Mouse (Mus musculus): ENCODE results near the gene Cela3b. TPM values are rescaled to one million over a fixed set of nuclear protein-coding genes. Genes with fewer than 3 reads are reported as not detected.
A peak's percentile ranks its signal among the peaks of the same experiment; 100 is the strongest.

The Cela3b gene
- polyA plus RNA-seq, 1 experiment from 2014 or later: not detected

DNA sequence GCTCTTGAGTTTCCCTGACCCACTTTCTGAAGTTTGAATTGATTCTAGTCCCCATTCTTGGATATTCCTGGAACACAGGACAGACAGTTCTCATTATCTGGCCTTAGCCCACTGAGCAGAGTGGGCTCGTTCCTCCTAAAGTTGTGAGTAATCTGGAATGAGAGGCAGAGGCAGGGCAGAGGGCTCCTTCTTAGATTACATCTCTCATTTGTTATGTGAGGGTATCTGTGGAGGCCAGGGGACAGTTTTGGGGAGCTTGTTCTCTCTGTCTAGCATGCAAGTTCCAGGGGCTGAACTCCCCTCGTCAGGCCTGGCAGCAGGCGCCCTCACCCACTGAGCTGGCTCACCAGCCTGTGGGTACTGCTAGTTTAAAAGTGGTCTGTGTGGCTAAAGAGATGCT, 51.3 kb downstream of the Cela3b start:
- WGBS: 87% methylated on average over 3 of the region's 3 CpGs
- Histone ChIP-seq H3K36me3 (no peaks in the 10 kb centered on the region), H3K27ac (no peak overlapping the region), H3K4me1 (replicated peaks) (no peaks in the 10 kb centered on the region), H3K27me3 (no peaks in the 10 kb centered on the region), H3K4me2 (replicated peaks) (no peak overlapping the region), H3K9me3 (no peaks in the 10 kb centered on the region), H3K4me3 (replicated peaks) (no peak overlapping the region), H3K9ac (replicated peaks) (no peak overlapping the region)
- no peak for ATAC-seq

DNA sequence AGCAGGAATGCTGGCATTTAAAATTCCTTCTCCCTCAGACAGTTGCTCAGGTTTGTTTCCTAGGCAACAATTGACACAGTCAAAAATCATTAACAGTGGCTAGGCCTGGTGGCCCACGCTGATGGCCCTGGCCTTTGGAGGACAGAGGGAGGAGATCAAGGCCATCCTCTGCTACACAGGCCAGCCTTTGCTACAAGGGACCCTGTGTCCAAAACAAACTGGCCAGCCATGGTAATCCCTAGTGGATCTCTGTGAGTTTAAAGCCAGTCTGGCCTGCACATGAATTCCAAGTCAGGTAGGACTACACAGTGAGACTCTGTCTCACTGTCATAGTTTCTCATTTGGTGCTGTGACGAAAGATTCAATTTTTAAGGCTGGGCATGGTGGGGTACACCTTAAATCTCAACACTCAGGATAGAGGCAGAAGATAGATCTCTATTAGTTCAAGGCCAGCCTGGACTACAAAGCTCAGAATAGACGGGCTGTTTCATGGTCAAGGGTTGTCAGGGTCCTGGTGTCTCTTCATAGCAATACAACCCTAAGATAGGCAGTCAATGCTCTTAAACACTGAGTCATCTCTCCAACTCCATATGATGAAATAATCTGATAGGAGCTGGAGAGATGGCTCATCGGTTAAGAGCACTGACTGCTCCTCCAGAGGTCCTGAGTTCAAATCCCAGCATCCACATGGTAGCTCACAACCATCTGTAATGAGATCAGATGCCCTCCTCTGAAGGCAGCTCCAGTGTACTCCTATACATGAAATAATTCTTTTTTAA, 52.6 kb downstream of the Cela3b start:
- Histone ChIP-seq H3K4me2 (replicated peaks) (no peak overlapping the region), H3K4me1 (replicated peaks) (no peaks in the 10 kb centered on the region), H3K27ac (no peak overlapping the region), H3K9ac (replicated peaks) (no peak overlapping the region), H3K9me3 (no peaks in the 10 kb centered on the region), H3K27me3 (no peaks in the 10 kb centered on the region), H3K4me3 (replicated peaks) (no peak overlapping the region), H3K36me3 (no peaks in the 10 kb centered on the region)
- ATAC-seq: no peak
- WGBS: 80% methylated on average over 4 of the region's 4 CpGs

DNA sequence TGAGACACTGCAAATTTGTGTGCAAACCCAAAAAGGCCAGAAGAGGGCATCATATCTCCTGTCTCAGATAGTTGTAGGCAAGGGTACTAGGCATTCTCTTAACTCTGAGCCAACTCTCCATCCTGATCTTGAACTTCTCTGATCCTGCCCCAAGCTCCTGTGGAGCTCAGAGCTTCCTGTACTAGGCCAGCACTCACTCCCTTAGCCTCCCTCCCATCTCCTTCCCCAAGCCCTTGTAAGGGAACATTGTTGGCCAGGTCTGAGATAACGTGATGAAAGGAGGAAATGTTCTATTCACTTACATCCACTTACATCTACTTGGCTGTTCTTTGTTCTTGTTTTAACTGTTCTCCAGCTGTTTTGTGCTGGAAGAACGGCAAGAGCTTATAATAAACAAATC, 53.6 kb downstream of the Cela3b start:
- H3K9ac ChIP-seq (replicated peaks): no peak overlapping the region
- WGBS: 76% methylated on average over 2 of the region's 2 CpGs
- H3K36me3 ChIP-seq: no peaks in the 10 kb centered on the region
- H3K27ac ChIP-seq: no peak overlapping the region
- no peak for ATAC-seq
- no peaks in the 10 kb centered on the region for H3K9me3 ChIP-seq
- H3K4me3 ChIP-seq (replicated peaks): no peak overlapping the region
- H3K4me1 ChIP-seq (replicated peaks): no peaks in the 10 kb centered on the region
- H3K27me3 ChIP-seq: no peaks in the 10 kb centered on the region
- H3K4me2 ChIP-seq (replicated peaks): no peak overlapping the region

DNA sequence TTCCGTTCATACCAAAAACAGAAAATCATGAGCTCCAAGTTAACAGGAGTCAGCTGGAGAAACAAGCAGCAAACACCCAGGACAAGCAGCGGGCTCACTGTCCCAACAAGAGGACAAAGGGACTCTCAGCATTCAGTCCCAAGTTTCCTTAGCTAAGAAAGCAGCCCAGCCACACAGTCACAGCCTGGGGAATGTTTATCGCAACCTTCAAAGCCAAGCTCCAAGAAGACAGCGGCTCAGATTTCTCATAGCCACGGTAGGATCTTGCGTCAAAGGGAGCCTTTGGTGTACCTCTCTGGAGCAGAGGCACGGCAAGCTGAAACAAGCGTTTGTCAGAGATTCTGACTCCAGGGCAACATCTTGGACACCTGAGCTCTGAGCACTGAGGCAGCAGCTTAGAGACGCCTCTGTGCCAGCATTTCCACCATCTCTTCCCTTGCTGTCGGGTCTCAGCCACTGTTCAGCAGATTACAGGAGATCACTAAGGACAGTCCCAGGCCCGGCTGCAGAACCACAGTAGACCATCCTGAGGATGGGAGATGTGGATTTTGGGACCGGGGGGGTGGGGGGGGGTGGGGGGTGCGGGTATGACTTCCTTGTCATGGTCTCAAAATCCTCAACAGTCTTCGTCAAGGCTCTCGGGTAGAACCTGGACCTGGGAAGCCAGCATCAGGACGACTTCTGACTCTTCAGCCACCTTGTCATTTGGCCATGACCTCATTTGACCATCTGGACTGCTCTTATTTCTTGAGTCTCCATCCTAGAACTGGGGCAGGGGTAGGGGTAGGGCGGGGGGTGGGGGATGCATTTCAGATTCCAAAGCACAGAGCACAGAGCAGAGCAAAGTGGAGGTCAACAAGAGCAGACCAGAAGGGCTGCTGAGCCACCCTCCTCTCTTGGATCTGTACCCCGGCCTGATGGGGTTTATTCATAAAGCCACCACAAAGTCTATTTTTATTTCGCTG, 54.7 kb downstream of the Cela3b start:
- Histone ChIP-seq H3K27ac (peak overlapping the region; percentile 47; the same call in 1 of the 2 replicates), H3K4me2 (replicated peaks) (no peak overlapping the region)

DNA sequence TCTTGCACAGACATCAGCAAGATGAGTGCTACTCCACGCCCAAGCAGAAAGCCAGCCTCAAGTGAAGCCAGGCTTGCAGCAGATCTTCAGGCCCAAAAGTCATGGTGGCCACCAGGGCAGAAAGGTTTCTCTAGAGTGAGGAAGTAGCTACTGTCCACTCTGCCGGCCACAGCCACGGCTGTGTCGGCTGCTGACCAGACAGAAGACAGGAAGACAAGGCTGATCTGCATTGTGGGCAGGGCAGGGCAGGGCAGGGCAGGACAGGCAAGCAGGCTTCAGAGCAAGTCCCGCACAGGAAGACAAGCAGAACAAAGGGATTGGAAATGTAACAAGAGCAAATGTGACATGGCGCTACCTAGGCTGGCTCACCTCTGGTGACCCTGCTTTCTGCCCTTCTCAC, 56.6 kb downstream of the Cela3b start:
- WGBS: 59% methylated on average over 6 of the region's 6 CpGs
- H3K9ac ChIP-seq (replicated peaks): no peak overlapping the region
- ATAC-seq: no peak

More for the DNA sequence above, 54.7 kb downstream of the Cela3b start:
- H3K4me3 ChIP-seq (replicated peaks): no peak overlapping the region
- no peaks in the 10 kb centered on the region for H3K9me3 ChIP-seq
- ATAC-seq: no peak
- WGBS: 60% methylated on average over 19 of the region's 19 CpGs
- no peak overlapping the region for H3K9ac ChIP-seq (replicated peaks)
- peaks cover under 1% of the 10 kb centered on the region for H3K4me1 ChIP-seq (replicated peaks)
- H3K27me3 ChIP-seq: no peaks in the 10 kb centered on the region
- H3K36me3 ChIP-seq: no peaks in the 10 kb centered on the region

DNA sequence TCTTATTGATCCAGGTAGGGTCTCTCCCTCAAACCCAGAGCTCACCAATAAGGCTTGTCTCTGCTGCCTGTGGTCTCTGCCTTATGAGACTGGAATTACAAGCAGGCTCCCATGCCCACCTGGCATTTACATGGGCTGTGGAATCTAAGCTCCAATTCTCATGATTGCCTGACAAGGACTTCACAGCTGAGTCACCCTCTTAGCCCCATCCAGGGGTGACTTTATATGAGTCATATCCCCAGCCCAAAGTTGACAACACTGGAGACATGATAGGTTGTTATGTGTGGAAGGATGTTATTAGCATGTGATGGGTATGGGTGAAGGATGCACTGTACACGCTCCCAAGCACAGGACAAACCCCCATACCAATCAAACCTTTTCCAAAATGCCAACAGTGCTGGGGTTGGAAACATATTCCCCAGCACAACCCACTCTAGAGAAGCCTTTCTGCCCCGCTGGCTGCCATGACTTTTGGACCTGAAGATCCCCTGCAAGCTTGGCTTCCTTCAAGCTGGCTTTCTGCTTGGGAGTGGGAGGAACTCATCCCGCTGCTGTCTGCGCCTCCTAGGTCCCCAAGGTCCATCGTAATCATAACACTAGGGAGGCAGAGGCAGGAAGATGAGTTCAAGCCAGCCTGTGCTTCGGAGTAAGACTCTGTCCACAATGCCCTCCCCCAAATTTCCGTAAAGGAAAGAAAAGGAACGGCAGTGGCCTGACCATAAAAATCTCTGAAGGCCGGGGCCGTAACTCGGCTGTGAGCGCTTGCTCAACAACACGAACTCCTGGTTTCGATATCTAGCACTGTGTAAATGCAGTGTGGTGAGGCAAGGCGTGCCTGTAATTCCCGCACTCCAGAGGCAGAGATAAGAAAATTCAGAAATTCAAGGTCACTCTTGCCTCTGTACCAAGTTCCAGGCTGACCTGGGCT, 58.5 kb downstream of the Cela3b start:
- Histone ChIP-seq H3K27ac (no peak overlapping the region), H3K27me3 (no peaks in the 10 kb centered on the region; the same call in 1 of the 2 replicates), H3K4me3 (replicated peaks) (no peak overlapping the region), H3K9ac (replicated peaks) (no peak overlapping the region), H3K4me2 (replicated peaks) (no peak overlapping the region), H3K9me3 (no peaks in the 10 kb centered on the region), H3K36me3 (no peaks in the 10 kb centered on the region), H3K4me1 (replicated peaks) (peaks cover 10% of the 10 kb centered on the region)
- WGBS: 89% methylated on average over 16 of the region's 16 CpGs
- ATAC-seq: no peak

More for the DNA sequence above, 56.6 kb downstream of the Cela3b start:
- H3K27ac ChIP-seq: no peak overlapping the region
- H3K4me3 ChIP-seq (replicated peaks): no peak overlapping the region
- no peak overlapping the region for H3K4me2 ChIP-seq (replicated peaks)
- H3K36me3 ChIP-seq: no peaks in the 10 kb centered on the region
- H3K27me3 ChIP-seq: no peaks in the 10 kb centered on the region; the same call in 1 of the 2 replicates
- H3K4me1 ChIP-seq (replicated peaks): peaks cover 10% of the 10 kb centered on the region
- H3K9me3 ChIP-seq: no peaks in the 10 kb centered on the region

Other genes with a start within 250 kb of the Cela3b start
- gene Wnt4, start 153.1 kb downstream of the Cela3b start, polyA plus RNA-seq (2015; fragmentation: Nextera tagmentation; extraction: Ambion mirVana): 0.59 and 1.4 TPM in 2 replicates
- 749 and 804 TPM in 2 replicates for gene Cdc42, start 72.8 kb downstream of the Cela3b start, polyA plus RNA-seq (2015; fragmentation: Nextera tagmentation; extraction: Ambion mirVana)
- not detected in 2 replicates for gene Cela3a, start 20.7 kb downstream of the Cela3b start, polyA plus RNA-seq (2015; fragmentation: Nextera tagmentation; extraction: Ambion mirVana)
- gene 1700013G24Rik, start 22.7 kb upstream of the Cela3b start, polyA plus RNA-seq (2015; fragmentation: Nextera tagmentation; extraction: Ambion mirVana): not detected in 2 replicates
- gene Hspg2, start 38.2 kb upstream of the Cela3b start, polyA plus RNA-seq (2015; fragmentation: Nextera tagmentation; extraction: Ambion mirVana): 4.2 and 5.0 TPM in 2 replicates
- 0.58 TPM in 1 of 2 replicates, not detected in the other for gene Ldlrad2, start 144.0 kb upstream of the Cela3b start, polyA plus RNA-seq (2015; fragmentation: Nextera tagmentation; extraction: Ambion mirVana)
- gene Usp48, start 163.2 kb upstream of the Cela3b start, polyA plus RNA-seq (2015; fragmentation: Nextera tagmentation; extraction: Ambion mirVana): 71.7 and 72.9 TPM in 2 replicates
- gene Rap1gap, start 234.2 kb upstream of the Cela3b start, polyA plus RNA-seq (2015; fragmentation: Nextera tagmentation; extraction: Ambion mirVana): 28.5 and 30.4 TPM in 2 replicates

Measured in midbrain, embryonic 13.5 days (tissue).